Mouse (Mus musculus): ENCODE results near the gene Il22.
"Not testable (repeated sequence)": the region's sequence is repeated elsewhere in the genome, so short reads cannot be mapped to it uniquely, and the experiment has no call there.

GRCm38 (mm10) chr10:118232607-118233006 lies 27.9 kb downstream of the Il22 start:
- not testable (repeated sequence) for TF ChIP-seq CTCF (conservative IDR thresholded peaks at IDR 0.05; ENCODE audit: insufficient read depth, insufficient read length, low read depth, low read length); POLR2A (IDR thresholded peaks at IDR 0.05; ENCODE audit: low read depth, low read length)
